Mouse (Mus musculus) stomach, postnatal 0 days (tissue): ENCODE data around the gene Thrb. TPM values are rescaled to one million over a fixed set of nuclear protein-coding genes. Genes with fewer than 3 reads are reported as not detected.

Experiments
- ATAC-seq: fragments of 200-750 bp; cut with Nextera tagmentation; 2 replicates; pipeline ENCODE4 v1.8.0; 2017; ENCODE audit not compliant: low FRiP score, low TSS enrichment
- DNase-seq: peaks from one replicate; pipeline ENCODE4 v3.0.0-alpha.2; 2016; ENCODE audit warnings: low spot score
- H3K27ac ChIP-seq: fragments of 300-500 bp; sonication (generic); replicated peaks from 2 replicates; pipeline ENCODE4 v1.5.1; 2014; ENCODE audit warnings: mild to moderate bottlenecking, control low read depth
- H3K27me3 ChIP-seq: fragments of 300-500 bp; sonication (generic); 2 replicates; pipeline ENCODE4 v1.6.1; 2014; ENCODE audit warnings: low read length; ENCODE audit not compliant: control insufficient read depth, insufficient read depth
- H3K36me3 ChIP-seq: fragments of 300-500 bp; sonication (generic); 2 replicates; pipeline ENCODE4 v1.6.1; 2014; ENCODE audit warnings: low read length, mixed read lengths; ENCODE audit not compliant: control insufficient read depth, insufficient read depth
- H3K4me1 ChIP-seq: fragments of 300-500 bp; sonication (generic); replicated peaks from 2 replicates; pipeline ENCODE4 v1.6.1; 2014; ENCODE audit warnings: antibody characterized with exemption; ENCODE audit not compliant: control insufficient read depth, insufficient read depth
- H3K4me2 ChIP-seq: fragments of 300-500 bp; sonication (generic); replicated peaks from 2 replicates; pipeline ENCODE4 v1.6.1; 2014; ENCODE audit warnings: low read depth, mild to moderate bottlenecking, control low read depth, moderate library complexity
- H3K4me3 ChIP-seq: fragments of 300-500 bp; sonication (generic); 2 replicates; pipeline ENCODE4 v1.5.1; 2014; ENCODE audit warnings: low read depth, low read length, control low read depth
- H3K9ac ChIP-seq: fragments of 300-500 bp; sonication (generic); 2 replicates; pipeline ENCODE4 v1.6.1; 2014; ENCODE audit warnings: mild to moderate bottlenecking, low read length, control low read depth, mixed read lengths
- H3K9me3 ChIP-seq: fragments of 300-500 bp; sonication (generic); 2 replicates; pipeline ENCODE4 v1.6.1; 2016; ENCODE audit warnings: low read length; ENCODE audit not compliant: control insufficient read depth
- CTCF ChIP-seq: IDR thresholded peaks from 2 replicates; pipeline ENCODE4 v1.5.1; 2016; ENCODE audit warnings: antibody characterized with exemption, low read depth, mild to moderate bottlenecking, moderate library complexity
- EP300 ChIP-seq: optimal IDR thresholded peaks from 2 replicates; pipeline ENCODE3; 2016; ENCODE audit warnings: antibody characterized with exemption
- WGBS: fragments of 180-500 bp; shearing (Covaris S2); extraction: QIAGEN DNeasy Blood & Tissue Kit; methylation state at CpG from one replicate; pipeline ENCODE4 v1.1.7; 2014; 5-methylcytosine and 5-hydroxymethylcytosine counted together
- polyA plus RNA-seq: library from polyadenylated mRNA; unstranded; fragments of >200 nt; fragmentation: Nextera tagmentation; extraction: Ambion mirVana; gene quantifications from 2 replicates; pipeline ENCODE4 v1.2.1, GENCODE M21; 2015

The Thrb gene
- polyA plus RNA-seq, 1 experiment from 2014 or later = 4.8 TPM

GRCm38 (mm10) chr14:17674335-17674734 lies 14.3 kb downstream of the Thrb start:
- Histone ChIP-seq H3K9me3 (no peaks in the 10 kb centered on the region), H3K27me3 (no peaks in the 10 kb centered on the region), H3K4me3 (no peak overlapping the region), H3K27ac (no peak overlapping the region), H3K36me3 (no peaks in the 10 kb centered on the region), H3K4me1 (no peaks in the 10 kb centered on the region), H3K4me2 (no peak overlapping the region), H3K9ac (no peak overlapping the region)
- DNase-seq (no peak), ATAC-seq (no peak)
- TF ChIP-seq CTCF = no peak
- TF ChIP-seq EP300 = no peak
- 60% methylated on average over 1 of the region's 1 CpGs for WGBS

- Histone ChIP-seq H3K27me3 (no peaks in the 10 kb centered on the region), H3K9ac (no peak overlapping the region), H3K27ac (no peak overlapping the region), H3K9me3 (no peaks in the 10 kb centered on the region), H3K4me1 (no peaks in the 10 kb centered on the region), H3K4me2 (no peak overlapping the region), H3K4me3 (no peak overlapping the region), H3K36me3 (no peaks in the 10 kb centered on the region)
- ATAC-seq = no peak
- TF ChIP-seq EP300 (no peak), CTCF (no peak)
- 92% methylated on average over 3 of the region's 3 CpGs for WGBS
- no peak for DNase-seq
These were observed 15.2 kb downstream of the Thrb start for GRCm38 (mm10) chr14:17675214-17675613.

GRCm38 (mm10) chr14:17681479-17681878 lies 21.4 kb downstream of the Thrb start:
- ATAC-seq = no peak
- no peak for TF ChIP-seq EP300
- TF ChIP-seq CTCF = no peak

GRCm38 (mm10) chr14:17684881-17685280 lies 24.8 kb downstream of the Thrb start:
- Histone ChIP-seq H3K27me3 (no peaks in the 10 kb centered on the region), H3K27ac (no peak overlapping the region), H3K4me1 (no peaks in the 10 kb centered on the region), H3K36me3 (no peaks in the 10 kb centered on the region), H3K9me3 (no peaks in the 10 kb centered on the region), H3K4me3 (no peak overlapping the region), H3K4me2 (no peak overlapping the region), H3K9ac (no peak overlapping the region)
- TF ChIP-seq EP300 = no peak
- DNase-seq (no peak), ATAC-seq (no peak)
- WGBS = 84% methylated on average over 1 of the region's 1 CpGs

More at GRCm38 (mm10) chr14:17681479-17681878, 21.4 kb downstream of the Thrb start:
- no peaks in the 10 kb centered on the region for H3K36me3 ChIP-seq
- H3K27ac ChIP-seq = no peak overlapping the region
- H3K9ac ChIP-seq = no peak overlapping the region
- H3K4me3 ChIP-seq = no peak overlapping the region
- H3K4me1 ChIP-seq = no peaks in the 10 kb centered on the region
- DNase-seq = no peak
- no peak overlapping the region for H3K4me2 ChIP-seq
- H3K9me3 ChIP-seq = no peaks in the 10 kb centered on the region
- no peaks in the 10 kb centered on the region for H3K27me3 ChIP-seq

- Histone ChIP-seq H3K9ac (no peak overlapping the region), H3K27me3 (no peaks in the 10 kb centered on the region), H3K36me3 (no peaks in the 10 kb centered on the region), H3K9me3 (no peaks in the 10 kb centered on the region), H3K4me1 (no peaks in the 10 kb centered on the region), H3K4me3 (no peak overlapping the region), H3K27ac (no peak overlapping the region), H3K4me2 (no peak overlapping the region)
- TF ChIP-seq EP300 = no peak
- TF ChIP-seq CTCF = no peak
- 91% methylated on average over 3 of the region's 3 CpGs for WGBS
- ATAC-seq (no peak), DNase-seq (no peak)
These were observed 25.4 kb downstream of the Thrb start for GRCm38 (mm10) chr14:17685491-17685890.

GRCm38 (mm10) chr14:17686939-17687338 lies 26.9 kb downstream of the Thrb start:
- no peak for TF ChIP-seq CTCF
- TF ChIP-seq EP300 = no peak
- H3K9me3 ChIP-seq = no peaks in the 10 kb centered on the region
- DNase-seq = no peak
- no peak overlapping the region for H3K27ac ChIP-seq
- no peaks in the 10 kb centered on the region for H3K27me3 ChIP-seq
- no peaks in the 10 kb centered on the region for H3K36me3 ChIP-seq
- H3K4me2 ChIP-seq = no peak overlapping the region
- no peak for ATAC-seq
- H3K9ac ChIP-seq = no peak overlapping the region
- no peaks in the 10 kb centered on the region for H3K4me1 ChIP-seq
- no peak overlapping the region for H3K4me3 ChIP-seq
- 68% methylated on average over 3 of the region's 3 CpGs for WGBS
